Mouse (Mus musculus) heart, embryonic 14.5 days (tissue): Measurements from ENCODE around the gene Rbms3. TPM values are rescaled to one million over a fixed set of nuclear protein-coding genes. Genes with fewer than 3 reads are reported as not detected.

Source experiments
- ATAC-seq: fragments of 200-750 bp; cut with Nextera tagmentation; 2 replicates; pipeline ENCODE4 v1.8.0; 2017; ENCODE audit warnings: low read depth, moderate TSS enrichment; ENCODE audit not compliant: insufficient number of reproducible peaks, insufficient read depth, low FRiP score
- H3K27ac ChIP-seq, 2 experiments: fragments of 200-500 bp in 1 of 2; fragments of 300-500 bp in 1 of 2; sonication (generic) in 1 of 2; replicated peaks in 1 of 2; 2 replicates each; pipeline ENCODE4 v1.5.1; 2012 to 2014; ENCODE audit warnings: low read depth in 2 of 2, low read length in 2 of 2, control low read depth in 1 of 2, mild to moderate bottlenecking in 1 of 2, mixed read lengths in 1 of 2; ENCODE audit not compliant: control insufficient read depth in 1 of 2, insufficient read depth in 1 of 2
- H3K27me3 ChIP-seq: fragments of 300-500 bp; sonication (generic); 2 replicates; pipeline ENCODE4 v1.6.1; 2014; ENCODE audit warnings: mild to moderate bottlenecking, low read length, control low read depth; ENCODE audit not compliant: control insufficient read depth, insufficient read depth
- H3K36me3 ChIP-seq: fragments of 300-500 bp; sonication (generic); 2 replicates; pipeline ENCODE4 v1.6.1; 2014; ENCODE audit warnings: mild to moderate bottlenecking, control low read depth, low read length, mixed read lengths; ENCODE audit not compliant: control insufficient read depth, insufficient read depth
- H3K4me1 ChIP-seq, 2 experiments: fragments of 200-500 bp in 1 of 2; fragments of 300-500 bp in 1 of 2; sonication (generic) in 1 of 2; 2 replicates each; pipeline ENCODE4 v1.6.1; 2012 to 2014; ENCODE audit warnings: low read length in 2 of 2, control low read depth in 1 of 2, mixed read lengths in 1 of 2; ENCODE audit not compliant: control insufficient read depth in 2 of 2, insufficient read depth in 2 of 2
- H3K4me2 ChIP-seq: fragments of 300-500 bp; sonication (generic); 2 replicates; pipeline ENCODE4 v1.6.1; 2014; ENCODE audit warnings: mild to moderate bottlenecking, low read length
- H3K4me3 ChIP-seq, 2 experiments: fragments of 200-500 bp in 1 of 2; fragments of 300-500 bp in 1 of 2; sonication (generic) in 1 of 2; 2 replicates each; pipeline ENCODE4 v1.5.1; 2012 to 2014; ENCODE audit warnings: low read length in 2 of 2, mild to moderate bottlenecking in 2 of 2, control low read depth in 1 of 2, low read depth in 1 of 2, moderate library complexity in 1 of 2; ENCODE audit not compliant: control insufficient read depth in 1 of 2, insufficient read depth in 1 of 2
- H3K9ac ChIP-seq: fragments of 300-500 bp; sonication (generic); 2 replicates; pipeline ENCODE4 v1.6.1; 2014; ENCODE audit warnings: mild to moderate bottlenecking, low read length
- H3K9me3 ChIP-seq: fragments of 300-500 bp; sonication (generic); 2 replicates; pipeline ENCODE4 v1.6.1; 2016; ENCODE audit warnings: low read length, control low read depth; ENCODE audit not compliant: control insufficient read depth
- WGBS: fragments of 180-500 bp; shearing (Covaris S2); extraction: QIAGEN DNeasy Blood & Tissue Kit; methylation state at CpG from one replicate; pipeline ENCODE4 v1.1.7; 2014; 5-methylcytosine and 5-hydroxymethylcytosine counted together
- polyA plus RNA-seq: library from polyadenylated mRNA; unstranded; fragments of >200 nt; fragmentation: Nextera tagmentation; extraction: Ambion mirVana; gene quantifications from 2 replicates; pipeline ENCODE4 v1.2.1, GENCODE M21; 2014

Gene Rbms3
- polyA plus RNA-seq, 1 experiment from 2014 or later, result 39.4 TPM

GRCm38 (mm10) chr9:117022086-117022485, 607.6 kb downstream of the Rbms3 start:
- Histone ChIP-seq H3K4me2 (no peak overlapping the region), H3K27ac (no peak overlapping the region), H3K9me3 (no peaks in the 10 kb centered on the region), H3K4me1 (peaks cover 0 to 15% of the 10 kb centered on the region in 2 experiments; a peak in 2 of 4 replicates), H3K27me3 (no peaks in the 10 kb centered on the region), H3K36me3 (no peaks in the 10 kb centered on the region), H3K9ac (no peak overlapping the region), H3K4me3 (no peak overlapping the region)
- no peak for ATAC-seq
- WGBS, result 85% methylated on average over 6 of the region's 6 CpGs

GRCm38 (mm10) chr9:117021506-117021905, 608.2 kb downstream of the Rbms3 start:
- Histone ChIP-seq H3K4me3 (no peak overlapping the region), H3K4me2 (no peak overlapping the region), H3K9ac (no peak overlapping the region), H3K27ac (no peak overlapping the region), H3K27me3 (no peaks in the 10 kb centered on the region), H3K4me1 (peaks cover 0 to 15% of the 10 kb centered on the region in 2 experiments; a peak in 2 of 4 replicates), H3K36me3 (no peaks in the 10 kb centered on the region), H3K9me3 (no peaks in the 10 kb centered on the region)
- ATAC-seq, result no peak
- 57% methylated on average over 3 of the region's 3 CpGs for WGBS

GRCm38 (mm10) chr9:117020216-117020615, 609.5 kb downstream of the Rbms3 start:
- Histone ChIP-seq H3K27ac (no peak overlapping the region), H3K4me3 (no peak overlapping the region), H3K4me1 (peaks cover 0 to 15% of the 10 kb centered on the region in 2 experiments; a peak in 2 of 4 replicates), H3K4me2 (no peak overlapping the region), H3K9me3 (no peaks in the 10 kb centered on the region), H3K36me3 (no peaks in the 10 kb centered on the region), H3K9ac (no peak overlapping the region), H3K27me3 (no peaks in the 10 kb centered on the region)
- 85% methylated on average over 2 of the region's 2 CpGs for WGBS
- ATAC-seq, result no peak

- ATAC-seq, result no peak
- Histone ChIP-seq H3K4me3 (no peak overlapping the region), H3K27ac (0 out of 4 replicates have a peak overlapping the region, but pooled peaks of 1 of the 2 experiments have one; percentile 26), H3K4me2 (no peak overlapping the region), H3K9me3 (no peaks in the 10 kb centered on the region), H3K9ac (no peak overlapping the region), H3K4me1 (peaks cover 0 to 15% of the 10 kb centered on the region in 2 experiments; a peak in 2 of 4 replicates), H3K27me3 (no peaks in the 10 kb centered on the region), H3K36me3 (no peaks in the 10 kb centered on the region)
- WGBS, result 51% methylated on average over 2 of the region's 2 CpGs
Observed at GRCm38 (mm10) chr9:117018741-117019163, 611.0 kb downstream of the Rbms3 start.

- no peak for ATAC-seq
- Histone ChIP-seq H3K4me1 (peaks cover 0 to 15% of the 10 kb centered on the region in 2 experiments; a peak in 2 of 4 replicates), H3K36me3 (no peaks in the 10 kb centered on the region), H3K27ac (0 out of 4 replicates have a peak overlapping the region, but pooled peaks of 1 of the 2 experiments have one; percentile 26), H3K4me3 (no peak overlapping the region), H3K27me3 (no peaks in the 10 kb centered on the region), H3K4me2 (no peak overlapping the region), H3K9me3 (no peaks in the 10 kb centered on the region), H3K9ac (no peak overlapping the region)
- WGBS, result 46% methylated on average over 12 of the region's 12 CpGs
Observed at GRCm38 (mm10) chr9:117018301-117018700, 611.4 kb downstream of the Rbms3 start.

- ATAC-seq, result no peak
- Histone ChIP-seq H3K9ac (no peak overlapping the region), H3K27me3 (no peaks in the 10 kb centered on the region), H3K4me1 (peaks cover 0 to 11% of the 10 kb centered on the region in 2 experiments; a peak in 2 of 4 replicates), H3K4me3 (no peak overlapping the region), H3K36me3 (no peaks in the 10 kb centered on the region), H3K9me3 (no peaks in the 10 kb centered on the region), H3K27ac (no peak overlapping the region), H3K4me2 (no peak overlapping the region)
- 79% methylated on average over 9 of the region's 9 CpGs for WGBS
Observed at GRCm38 (mm10) chr9:117016605-117017319, 613.0 kb downstream of the Rbms3 start.

- Histone ChIP-seq H3K36me3 (no peaks in the 10 kb centered on the region), H3K4me3 (no peak overlapping the region), H3K27me3 (no peaks in the 10 kb centered on the region), H3K4me2 (no peak overlapping the region), H3K9me3 (no peaks in the 10 kb centered on the region), H3K27ac (no peak overlapping the region), H3K4me1 (peaks cover 0 to 4% of the 10 kb centered on the region in 2 experiments; a peak in 2 of 4 replicates), H3K9ac (no peak overlapping the region)
- 71% methylated on average over 3 of the region's 3 CpGs for WGBS
- no peak for ATAC-seq
Observed at GRCm38 (mm10) chr9:117013386-117013785, 616.3 kb downstream of the Rbms3 start.
